Mouse (Mus musculus) spleen, postnatal 10 days (tissue): Measurements from ENCODE around the gene Atp6v1g3.

Experiments used
- DNase-seq, 2 experiments: peaks; one replicate each; pipeline ENCODE4 v3.0.0; 2021 to 2022; ENCODE audit warnings: low spot score in 2 of 2

Atp6v1g3 gene

DNA sequence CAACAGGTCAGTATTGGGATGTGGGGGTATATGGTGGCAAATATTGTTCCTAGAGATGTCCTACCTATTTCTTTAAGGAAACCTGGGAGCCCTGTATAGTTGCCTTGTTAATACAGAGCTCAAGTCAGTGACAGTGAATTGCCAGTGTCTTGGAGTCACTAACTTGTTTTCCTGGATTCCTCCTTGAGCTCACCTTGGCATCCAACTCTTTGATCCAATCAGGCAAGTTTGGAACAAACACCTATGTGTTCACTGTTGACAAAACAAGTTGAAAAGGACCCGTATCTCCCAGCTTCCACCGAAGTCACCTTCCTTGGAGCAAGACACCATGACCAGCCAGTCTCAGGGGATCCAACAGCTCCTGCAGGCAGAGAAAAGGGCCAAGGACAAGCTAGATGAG lies at the start of gene Atp6v1g3:
Atp6v1g3 (plus strand) TSS at position 301 of the 400 bp plus-strand sequence.
- DNase-seq, result no peak

DNA sequence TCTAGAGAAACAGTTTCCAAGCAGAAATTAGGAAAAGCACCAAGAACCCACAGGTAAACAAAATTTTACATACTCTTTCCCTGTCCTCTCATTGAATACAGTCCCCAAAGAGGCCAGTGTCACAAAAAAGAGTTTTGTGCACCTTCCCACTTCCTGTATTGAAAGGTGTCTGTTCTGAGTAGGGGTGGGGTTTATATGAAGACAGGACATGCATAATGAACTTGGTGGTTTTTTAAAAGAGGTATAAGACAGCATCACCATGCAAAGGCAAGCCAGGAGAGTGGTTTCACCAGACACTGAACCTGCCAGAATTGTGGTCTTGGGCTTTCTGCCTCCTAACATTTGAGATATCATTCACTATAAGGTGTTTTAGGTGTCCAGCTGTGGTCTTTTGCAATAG lies 40.5 kb upstream of the Atp6v1g3 start:
- DNase-seq, result no peak

DNA sequence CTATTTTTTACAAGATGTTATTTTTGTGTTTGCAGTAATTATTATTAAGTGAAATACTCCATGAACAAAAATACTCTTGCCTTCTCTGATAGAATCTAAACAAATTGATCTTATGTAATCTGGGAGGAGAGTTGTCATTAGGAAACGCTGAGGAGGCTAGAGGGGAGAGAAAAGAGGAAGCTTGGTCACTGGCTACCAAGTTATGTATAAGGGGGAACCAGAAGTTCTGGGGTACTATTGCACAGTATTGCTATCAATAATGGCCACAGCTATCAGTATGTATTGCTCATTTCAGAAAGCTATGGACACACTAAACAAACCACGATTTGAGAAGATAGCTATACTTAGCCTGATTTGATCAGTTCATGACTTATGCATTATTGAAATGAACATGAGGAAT lies 36.3 kb upstream of the Atp6v1g3 start:
- no peak for DNase-seq

DNA sequence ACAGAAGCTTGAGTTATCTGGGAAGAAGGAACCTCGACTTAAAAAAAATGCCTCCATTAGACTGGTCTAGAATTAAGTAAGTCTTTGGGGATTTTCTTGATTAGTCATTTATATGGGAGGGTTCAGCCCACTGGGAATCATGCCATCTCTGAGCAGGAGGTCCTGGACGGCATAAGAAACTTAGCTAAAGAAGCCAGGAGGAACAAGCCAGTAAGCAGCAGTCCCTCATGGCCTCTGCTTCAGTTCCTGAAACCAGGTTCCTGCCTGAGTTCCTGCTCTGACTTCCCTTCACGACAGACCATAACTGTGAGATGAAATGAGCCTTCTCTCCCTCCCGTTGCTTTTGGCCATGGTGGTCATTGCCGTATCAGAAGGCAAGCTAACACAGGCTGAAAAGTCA lies 29.6 kb upstream of the Atp6v1g3 start:
- DNase-seq, result no peak

DNA sequence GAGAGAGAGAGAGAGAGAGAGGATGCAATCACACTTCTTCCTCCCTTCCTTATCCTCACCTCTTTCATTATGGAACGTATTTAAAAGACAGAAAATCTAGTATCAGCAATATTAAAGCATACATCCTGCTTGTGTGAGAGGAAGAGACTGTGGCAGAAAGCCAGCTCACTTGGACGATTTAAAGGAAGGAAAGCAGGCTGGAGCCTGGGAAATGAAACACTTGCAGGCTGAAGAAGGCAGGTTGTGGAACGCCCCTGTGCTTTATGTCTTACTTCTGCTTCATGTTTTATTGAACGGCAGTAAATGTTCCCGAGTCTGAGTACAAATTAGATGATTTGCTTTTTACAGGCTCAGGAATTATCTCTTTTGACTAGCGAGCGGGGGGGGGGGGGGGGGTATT lies 29.1 kb upstream of the Atp6v1g3 start:
- DNase-seq, result no peak

DNA sequence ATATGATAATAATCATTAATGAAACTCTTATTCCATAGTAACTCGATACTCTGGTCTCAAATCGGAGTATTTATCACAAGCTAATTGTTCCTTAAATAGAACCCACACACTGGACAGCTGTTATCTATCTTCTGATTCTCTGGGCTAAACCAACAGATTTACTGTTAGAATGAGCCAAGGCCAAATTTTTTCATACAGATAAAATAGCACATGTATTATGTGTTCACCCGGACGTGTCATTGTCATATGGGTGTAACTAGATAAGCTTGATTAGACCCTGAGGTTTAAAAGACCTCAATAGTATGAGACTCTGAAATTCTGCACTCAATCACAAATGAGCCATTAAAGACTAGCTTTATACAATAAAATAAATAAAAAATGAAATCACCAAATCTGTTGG lies 28.4 kb upstream of the Atp6v1g3 start:
- DNase-seq, result no peak

DNA sequence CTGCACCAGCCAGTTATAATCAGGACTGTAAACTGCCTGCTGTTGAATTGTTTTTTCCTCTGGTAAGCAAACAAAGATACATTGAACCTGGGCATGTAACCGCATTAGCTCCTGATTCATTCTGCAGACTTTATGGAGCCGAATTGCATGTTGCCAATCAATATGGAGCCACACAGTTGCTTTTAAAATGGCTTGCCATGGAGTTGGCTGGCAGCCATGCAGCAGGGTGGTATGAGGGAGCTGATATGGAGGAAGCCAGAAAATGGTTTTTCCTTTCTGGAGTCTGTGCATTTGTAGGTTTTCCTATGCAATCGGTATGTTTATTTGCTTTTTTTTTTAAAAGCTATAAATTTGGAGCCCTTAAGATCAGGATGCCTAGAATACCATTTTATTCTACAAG lies 28.0 kb upstream of the Atp6v1g3 start:
- no peak for DNase-seq

DNA sequence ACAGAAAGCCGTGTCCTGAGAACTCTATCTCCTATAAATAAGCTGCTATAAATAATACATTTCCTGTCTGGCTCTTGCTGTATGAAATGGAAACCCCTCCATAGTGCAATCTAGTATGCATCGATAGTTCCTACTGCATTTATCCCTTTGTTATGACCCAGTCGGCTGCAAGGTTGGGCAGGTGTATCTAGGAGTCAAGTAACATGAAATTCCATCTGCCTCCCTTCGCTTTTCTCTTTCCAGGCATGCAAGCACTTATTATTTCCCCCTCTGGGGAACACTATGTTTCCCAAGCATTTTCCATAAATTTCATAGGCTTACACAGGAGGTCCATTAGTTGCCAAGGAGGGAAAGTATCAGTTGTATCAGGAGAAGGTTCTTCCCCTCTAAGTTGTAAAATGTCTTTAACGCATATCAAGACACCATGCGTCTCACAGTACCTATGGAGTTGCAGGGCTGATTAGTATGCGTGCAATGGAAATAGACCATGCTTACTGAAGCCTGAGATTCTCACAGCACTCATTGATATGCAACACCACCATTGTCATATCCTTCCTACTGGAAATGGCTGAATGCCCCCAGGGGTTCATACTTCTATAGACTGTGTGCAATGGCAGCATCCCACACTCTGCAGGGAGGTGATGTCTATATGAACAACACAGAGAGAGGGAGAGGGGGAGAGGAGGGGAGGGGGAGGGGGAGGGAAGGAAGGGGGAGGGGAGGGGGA lies 26.9 kb upstream of the Atp6v1g3 start:
- DNase-seq, result no peak

DNA sequence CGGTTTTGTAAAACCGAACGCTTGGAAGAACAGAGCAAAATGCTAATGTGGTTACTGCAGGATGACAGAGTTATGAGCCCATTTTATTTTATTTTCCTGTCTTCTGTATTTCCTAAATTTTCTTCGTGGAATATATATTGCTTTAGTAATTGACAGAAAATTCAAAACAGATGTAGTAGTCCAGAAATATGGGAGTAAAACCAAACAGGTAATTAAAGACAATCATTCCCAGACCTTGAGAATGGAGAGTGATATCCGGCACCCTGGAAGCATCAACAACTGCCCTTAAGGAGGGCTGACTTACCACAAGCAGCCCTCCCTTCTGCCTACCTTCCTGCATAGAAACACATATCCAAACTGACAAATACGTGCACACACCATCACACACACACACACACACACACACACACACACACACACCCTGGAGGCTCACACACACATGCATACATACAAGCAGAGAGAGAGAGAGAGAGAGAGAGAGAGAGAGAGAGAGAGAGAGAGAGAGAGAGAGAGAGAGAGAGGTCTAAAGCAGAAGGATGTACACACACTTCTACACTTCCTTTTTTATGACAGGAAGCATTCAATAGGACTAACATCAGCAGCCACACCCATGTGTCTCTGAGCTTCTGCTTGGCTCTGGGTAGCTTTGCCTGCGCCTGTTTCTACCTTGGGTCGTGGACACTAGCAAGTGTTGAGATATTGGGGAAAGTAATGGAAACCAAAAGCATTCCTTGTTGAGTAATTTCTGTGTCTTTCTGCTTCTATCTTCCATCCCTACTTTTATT lies 25.6 kb upstream of the Atp6v1g3 start:
- DNase-seq, result peak in 1 of 2 experiments; percentile 47

DNA sequence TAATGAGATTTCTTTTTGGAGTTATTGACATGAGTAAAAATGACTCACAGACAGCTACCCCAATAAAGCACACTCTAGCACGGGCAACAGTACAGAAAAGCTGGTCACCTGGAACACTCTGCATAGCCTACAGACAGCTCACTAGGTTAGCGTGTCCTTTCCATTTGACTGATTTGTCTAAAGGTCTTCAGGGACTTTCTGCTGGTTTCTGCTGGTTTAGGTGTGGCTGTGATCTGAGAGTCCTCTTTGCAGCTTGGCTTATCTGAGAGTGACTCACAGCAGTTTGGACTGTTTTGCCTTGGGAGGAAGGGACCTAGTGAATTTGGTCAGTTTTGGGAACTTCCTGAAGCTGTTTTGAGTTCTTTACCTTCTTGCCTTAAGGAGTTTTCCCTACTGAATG lies 24.8 kb upstream of the Atp6v1g3 start:
- no peak for DNase-seq

DNA sequence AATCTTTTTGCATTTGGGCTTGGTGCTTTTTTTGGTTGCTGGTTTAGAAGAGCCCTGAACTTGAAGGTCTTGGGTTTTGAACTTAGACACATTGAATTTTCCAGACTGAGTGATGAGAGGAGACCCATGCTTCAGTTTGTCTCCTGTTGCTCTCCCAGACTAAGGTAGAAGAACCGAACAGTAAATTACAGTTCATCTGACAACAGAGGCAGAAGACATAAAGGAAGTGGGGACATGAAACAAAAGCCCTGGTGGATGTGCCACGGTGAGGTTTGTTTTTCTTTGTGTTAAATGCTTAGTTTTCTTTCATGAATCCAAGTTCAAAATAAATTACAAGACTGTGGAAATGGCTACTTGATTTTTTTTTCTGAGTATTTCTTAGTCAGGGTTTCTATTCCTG lies 22.6 kb upstream of the Atp6v1g3 start:
- no peak for DNase-seq

DNA sequence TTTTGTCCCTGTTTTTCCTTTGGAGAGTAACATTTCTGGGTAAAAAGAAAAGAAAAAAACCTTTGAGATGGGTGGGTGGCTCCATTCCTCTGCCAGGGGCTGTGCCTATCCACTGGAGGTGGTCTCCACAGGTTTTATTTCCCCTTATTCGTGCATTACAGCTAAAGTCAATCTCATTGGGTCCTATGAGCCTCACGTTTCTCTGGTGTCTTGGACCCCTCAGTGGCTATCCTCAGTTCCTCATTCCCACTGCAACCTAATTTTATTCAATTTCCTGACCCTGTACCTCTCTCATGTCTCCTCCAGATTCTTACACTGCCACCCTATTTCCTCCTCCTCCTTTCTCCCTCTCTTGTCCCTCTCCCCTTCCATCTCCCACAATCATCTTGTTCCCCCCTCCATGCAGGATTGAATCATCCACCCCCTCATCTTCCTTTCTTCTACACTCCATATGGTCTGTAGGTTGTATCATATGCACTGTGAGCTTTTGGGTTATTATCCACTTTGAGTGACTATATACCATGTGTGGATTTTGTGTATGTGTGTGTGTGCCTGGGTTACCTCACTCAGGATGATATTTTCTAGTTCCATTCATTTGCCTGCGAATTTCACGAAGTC lies 17.3 kb upstream of the Atp6v1g3 start:
- DNase-seq, result no peak

DNA sequence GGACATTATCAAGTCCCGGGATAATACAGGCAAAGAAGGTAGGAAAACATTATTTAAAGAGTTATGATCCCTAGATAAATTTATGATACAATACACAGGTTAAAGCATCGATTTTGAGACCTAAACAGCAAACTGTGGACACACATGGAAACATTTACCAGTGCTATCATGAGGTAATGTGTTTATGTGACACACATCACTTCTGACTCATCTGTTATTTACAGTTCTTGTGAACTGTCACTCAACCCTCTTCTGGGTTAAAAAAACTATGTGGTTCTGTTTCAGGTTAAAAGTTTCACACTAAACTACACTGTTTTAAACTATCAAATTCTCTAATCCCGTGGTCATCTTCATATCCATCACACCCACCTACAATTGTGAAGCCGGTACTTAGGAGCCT lies 14.8 kb upstream of the Atp6v1g3 start:
- no peak for DNase-seq

DNA sequence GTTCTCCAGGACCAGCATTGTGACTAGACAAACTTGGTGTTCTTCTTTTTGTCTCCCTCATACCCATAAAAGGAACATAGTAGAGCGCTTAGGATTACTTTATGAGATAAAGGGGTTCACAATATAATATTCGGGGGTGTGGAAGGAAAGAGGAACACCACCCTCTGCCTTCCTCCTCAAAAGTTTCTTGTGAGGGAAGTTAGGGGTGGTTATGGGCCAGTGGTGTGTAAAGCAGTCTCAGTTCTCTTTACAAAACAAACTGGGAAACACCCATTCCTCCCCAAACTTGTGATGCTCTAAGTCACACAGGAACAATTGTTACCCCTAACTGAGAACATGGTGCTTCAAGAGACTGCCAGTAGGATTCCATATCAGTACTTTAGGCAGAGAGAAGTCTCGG lies 12.0 kb upstream of the Atp6v1g3 start:
- no peak for DNase-seq

DNA sequence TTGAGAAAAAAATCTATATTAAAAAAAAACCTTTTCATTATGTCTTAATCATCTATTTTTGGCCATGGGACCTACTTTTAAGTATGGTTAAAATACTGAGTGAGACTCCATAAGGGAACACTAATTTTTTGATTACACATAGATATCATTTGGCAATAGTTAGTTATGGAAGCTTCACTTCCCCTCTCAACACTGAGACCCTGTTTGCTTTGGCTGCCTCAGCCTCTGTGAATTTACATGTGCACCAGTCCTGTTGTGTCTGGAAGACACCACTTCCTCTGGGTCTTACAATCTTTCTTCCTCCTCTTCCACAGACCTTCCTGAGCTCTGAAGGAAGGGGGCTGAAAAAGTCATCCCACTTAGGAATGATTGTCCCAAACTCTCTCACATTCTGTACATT lies 11.1 kb upstream of the Atp6v1g3 start:
- no peak for DNase-seq

DNA sequence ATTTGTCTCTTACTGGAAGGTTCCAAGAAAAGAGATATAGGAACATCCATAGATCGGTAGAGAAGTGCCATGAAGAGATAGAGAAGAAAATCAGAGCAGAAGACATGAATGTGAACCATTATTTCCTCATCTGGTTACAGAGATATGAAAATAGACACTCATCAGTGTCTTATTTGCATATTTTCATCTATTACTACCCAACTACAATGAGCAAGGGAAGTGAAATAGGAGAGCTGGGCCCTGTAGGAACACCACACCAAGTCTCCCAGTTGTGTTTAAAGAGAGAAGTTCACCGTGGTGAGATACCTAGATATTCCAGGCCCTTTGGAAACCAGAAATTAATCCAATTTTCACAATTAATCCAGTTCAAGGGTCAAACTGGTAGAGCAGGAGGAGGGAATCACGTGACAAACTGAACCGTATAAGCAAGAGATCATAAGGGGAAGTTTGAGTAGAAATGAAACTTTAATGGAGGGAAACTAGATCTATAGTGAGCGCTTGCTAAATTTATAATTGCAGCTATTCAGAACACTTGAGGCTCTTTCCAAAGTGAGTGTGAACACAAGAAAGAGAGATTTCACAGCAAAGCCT lies 6.0 kb upstream of the Atp6v1g3 start:
- no peak for DNase-seq

DNA sequence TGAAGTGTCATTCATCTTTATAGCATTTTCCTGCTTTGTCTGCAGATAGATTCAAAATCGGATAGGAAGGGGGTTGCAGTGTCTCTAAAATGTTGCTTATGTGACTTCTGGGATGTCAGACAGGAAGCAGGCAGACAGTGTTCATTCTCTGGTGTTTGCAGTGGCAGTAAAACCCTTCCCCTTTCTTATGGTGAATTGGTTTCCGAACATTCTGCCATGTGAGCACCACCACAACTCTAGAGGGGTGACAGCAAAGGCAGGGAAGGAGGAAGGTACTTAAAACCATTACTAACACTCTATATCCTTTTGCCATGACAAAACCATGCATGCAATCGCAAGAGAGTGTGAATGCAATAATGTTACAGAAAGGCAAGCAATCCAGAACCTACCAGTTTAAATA lies 1.4 kb downstream of the Atp6v1g3 start:
- DNase-seq, result no peak

DNA sequence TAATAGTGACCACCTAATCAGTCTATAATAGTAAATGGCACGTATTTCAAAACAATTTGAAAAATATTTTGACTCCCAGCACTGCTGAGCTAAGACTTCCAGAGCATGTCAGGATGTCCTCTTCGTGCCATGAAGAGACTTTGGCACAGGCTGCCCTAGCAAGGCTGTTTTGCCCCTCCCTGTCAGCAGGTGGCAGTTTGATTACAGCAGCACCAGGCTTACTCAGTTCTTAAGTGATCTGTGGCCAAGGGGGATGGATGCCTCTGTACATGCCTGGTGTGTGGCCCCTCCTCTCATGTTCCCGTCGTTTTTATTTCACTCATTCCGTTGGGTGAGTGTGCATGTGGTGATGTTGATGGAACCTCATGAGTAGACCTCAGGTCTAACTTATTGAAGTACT lies 2.3 kb downstream of the Atp6v1g3 start:
- DNase-seq, result peak in 1 of 2 experiments; percentile 57

DNA sequence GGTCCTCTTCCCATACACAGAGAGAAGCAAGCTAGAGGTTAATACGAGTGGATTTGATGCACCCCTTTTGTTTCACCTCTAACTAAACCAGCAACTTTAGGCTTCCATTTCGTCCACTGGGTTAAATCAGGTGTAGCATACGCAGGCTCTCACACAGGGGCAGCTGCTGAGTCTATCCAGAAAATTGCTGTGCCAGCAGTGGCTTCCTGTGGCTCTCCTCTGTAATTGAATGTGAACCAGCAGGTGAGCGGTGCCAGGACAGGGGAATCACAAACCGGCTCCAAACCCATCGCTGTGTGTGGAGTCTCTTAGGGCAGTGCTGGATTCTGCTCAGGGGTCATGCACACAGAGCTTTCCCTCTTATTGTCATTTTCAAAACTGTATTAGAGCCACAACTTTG lies 7.6 kb downstream of the Atp6v1g3 start:
- DNase-seq, result no peak

DNA sequence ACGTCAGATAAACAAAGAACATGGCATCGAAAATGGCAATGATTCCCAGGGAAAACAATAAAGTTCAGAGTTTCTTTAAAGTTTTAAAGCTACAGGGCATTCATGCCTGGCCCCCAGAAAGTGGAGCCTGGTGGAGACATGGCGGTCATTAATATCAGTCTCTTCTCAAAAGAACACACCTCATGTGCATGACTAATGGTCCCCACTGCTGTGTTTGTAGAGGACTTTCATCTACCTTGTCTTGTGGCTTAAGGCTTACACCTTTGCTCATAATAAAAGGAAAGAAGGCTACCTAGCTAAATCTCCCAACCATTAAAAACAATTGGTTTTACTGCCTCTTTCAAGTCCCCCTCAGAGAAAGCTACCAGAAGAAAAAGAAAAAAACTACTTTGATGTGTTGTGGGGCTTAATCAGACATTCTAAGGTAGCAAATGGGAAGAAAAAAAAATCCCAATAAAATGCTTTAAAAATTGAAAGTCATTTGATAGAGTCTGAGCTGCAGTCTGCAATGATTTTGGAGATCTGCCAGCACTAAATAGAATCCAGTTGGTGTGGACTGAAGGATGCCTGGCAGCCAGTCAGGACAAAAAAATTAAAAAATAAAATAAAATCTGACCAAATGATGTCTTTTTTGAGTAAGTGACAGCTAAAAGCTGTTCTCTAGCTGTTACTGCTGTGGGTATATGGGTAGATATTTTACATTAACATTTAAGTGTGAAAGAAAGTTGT lies 9.0 kb downstream of the Atp6v1g3 start:
- DNase-seq, result no peak

DNA sequence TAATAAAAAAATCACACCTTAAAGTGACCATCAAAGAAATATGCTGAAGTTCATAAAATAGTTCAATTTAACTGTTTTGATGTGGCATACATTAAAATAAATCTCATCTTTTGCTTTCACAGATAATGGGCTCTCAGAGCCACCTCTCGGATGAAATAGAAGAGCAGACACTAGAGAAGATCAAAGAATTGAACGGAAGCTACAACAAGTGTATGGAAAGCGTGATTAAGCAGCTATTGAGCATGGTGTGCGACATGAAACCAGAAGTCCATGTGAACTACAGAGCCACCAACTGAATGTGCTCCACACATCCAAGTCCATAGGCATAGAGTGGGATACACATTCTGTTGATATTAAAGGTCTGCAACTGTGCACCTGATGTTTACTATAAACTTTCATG lies 14.1 kb downstream of the Atp6v1g3 start:
- DNase-seq, result no peak

DNA sequence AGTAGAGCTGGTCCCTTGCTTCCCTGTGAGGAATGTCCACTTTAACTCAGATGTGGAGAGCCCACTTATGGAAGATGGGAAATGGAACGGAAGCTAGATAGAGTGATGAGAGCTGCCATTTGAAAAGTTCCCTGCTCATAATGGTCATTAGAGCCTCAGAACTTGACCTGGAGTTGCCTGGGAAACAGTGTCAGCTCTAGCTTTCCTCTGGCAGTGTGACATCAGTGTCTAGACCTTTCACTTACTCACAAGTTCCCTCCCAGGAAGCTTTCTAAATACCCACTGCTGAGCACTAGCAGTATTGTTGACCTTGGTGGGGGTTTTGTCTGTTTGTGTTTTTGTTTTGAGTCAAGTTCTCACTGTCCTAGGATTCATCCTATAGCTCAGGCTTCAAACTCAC lies 15.2 kb downstream of the Atp6v1g3 start:
- no peak for DNase-seq
